Mouse (Mus musculus): Measurements from ENCODE around the gene Gm27029. TPM values are rescaled to one million over a fixed set of nuclear protein-coding genes. Genes with fewer than 3 reads are reported as not detected.
"Not testable (repeated sequence)": the region's sequence is repeated elsewhere in the genome, so short reads cannot be mapped to it uniquely, and the experiment has no call there.

The Gm27029 gene
- total RNA-seq, 2 experiments from 2014 or later: 5.5 to 7.6 TPM

- intact Hi-C loops (cut with DNase I): no loop called here
- no peak for DNase-seq (ENCODE audit: low spot score in 2 of 2)
Measured at GRCm38 (mm10) chr11:101460321-101460720, 35.7 kb upstream of the Gm27029 start.

- no peak for DNase-seq (ENCODE audit: low spot score in 2 of 2)
- intact Hi-C loops (cut with DNase I): no loop called here
Measured at GRCm38 (mm10) chr11:101459716-101460115, 35.1 kb upstream of the Gm27029 start.

DNA sequence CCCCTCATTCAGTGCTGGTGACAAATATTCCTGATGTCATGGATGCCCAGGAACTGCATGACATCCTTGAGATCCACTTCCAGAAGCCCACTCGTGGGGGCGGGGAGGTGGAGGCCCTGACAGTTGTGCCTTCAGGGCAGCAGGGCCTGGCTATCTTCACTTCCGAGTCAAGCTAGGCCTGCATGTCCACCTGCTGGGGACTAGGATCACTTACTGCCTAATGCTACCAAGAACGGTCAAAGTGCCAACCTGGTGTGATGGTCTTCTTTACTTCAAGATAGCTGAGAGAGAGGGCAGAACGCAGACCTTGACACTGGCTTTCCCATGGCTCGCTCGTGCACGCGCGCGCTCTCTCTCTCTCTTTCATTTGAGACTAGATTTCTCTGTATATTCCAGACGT, 33.6 kb upstream of the Gm27029 start:
- intact Hi-C loops (cut with DNase I): no loop called here
- no peak for DNase-seq (ENCODE audit: low spot score in 2 of 2)

- intact Hi-C loops (cut with DNase I): no loop called here
- no peak for DNase-seq (ENCODE audit: low spot score in 2 of 2)
Measured at GRCm38 (mm10) chr11:101457631-101458030, 33.0 kb upstream of the Gm27029 start.

DNA sequence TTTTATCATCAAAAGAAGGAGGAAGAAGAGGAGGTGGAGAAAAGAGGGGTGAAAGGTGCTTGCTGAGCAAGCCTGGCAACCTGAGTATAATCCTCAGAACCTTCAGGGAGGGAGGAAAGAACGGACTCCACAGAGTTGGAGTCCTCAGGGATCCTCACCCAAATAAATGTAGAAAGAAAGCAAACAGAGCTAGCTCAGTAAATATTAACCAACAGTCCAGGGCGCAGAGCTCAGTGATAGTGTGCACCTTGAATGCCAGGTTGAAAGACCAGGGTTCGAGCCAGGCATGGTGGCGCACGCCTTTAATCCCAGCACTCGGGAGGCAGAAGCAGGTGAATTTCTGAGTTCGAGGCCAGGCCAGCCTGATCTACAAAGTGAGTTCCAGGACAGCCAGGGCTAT, 31.0 kb upstream of the Gm27029 start:
- intact Hi-C loops (cut with DNase I): no loop called here
- no peak for DNase-seq (ENCODE audit: low spot score in 2 of 2)

DNA sequence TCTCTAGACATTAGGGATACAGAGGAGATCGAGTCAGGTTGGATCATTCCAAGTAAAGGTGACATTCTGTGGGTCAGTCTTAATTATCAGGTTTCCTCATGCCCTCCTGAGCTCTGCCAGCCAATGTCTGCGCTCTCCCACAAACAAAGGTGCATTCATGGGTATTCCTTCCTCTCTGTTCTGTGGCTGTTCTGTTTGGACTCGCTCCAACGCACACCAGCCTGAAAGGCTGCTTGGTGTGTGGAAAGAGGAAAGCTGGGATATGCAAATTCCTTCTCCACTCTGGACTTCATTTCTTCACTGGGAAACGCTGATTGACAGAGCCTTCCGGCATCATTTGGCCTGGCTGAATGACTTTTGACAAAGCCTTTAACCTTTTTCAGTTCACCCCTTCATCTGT, 30.1 kb upstream of the Gm27029 start:
- intact Hi-C loops (cut with DNase I): no loop called here
- DNase-seq (ENCODE audit: low spot score in 2 of 2): no peak

DNA sequence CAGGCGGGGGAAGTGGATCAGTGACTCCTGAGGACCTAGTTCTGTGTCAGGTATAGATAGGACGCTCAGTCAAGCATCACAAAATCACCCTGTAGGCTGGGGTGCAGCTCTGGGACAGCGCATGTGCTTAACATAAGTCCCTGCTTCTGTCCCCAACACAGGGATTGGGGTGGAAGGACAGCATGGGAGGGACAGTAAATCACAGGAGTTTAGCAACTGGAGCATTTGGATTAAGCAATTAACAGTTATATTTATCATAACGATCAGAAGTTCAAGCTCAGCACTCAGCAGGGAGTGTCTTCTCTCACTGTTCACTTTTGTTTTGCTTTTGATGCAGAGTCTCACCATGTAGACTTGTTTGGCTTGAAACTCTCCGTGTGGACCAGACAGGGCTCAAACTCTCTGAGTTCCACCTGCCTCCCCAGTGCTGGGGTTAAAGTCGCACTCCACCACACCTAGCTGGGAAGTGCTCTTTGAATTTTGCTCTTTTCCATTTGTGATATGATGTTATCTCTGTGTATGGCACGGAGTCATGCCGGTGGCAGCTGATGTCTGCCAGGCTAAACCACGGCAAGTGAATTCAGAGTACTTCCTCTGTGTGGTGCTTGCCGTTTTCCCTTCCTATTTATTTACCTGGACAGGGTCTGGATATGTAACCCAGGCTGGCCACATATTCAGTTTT, 27.6 kb upstream of the Gm27029 start:
- no peak for DNase-seq (ENCODE audit: low spot score in 2 of 2)
- intact Hi-C loops (cut with DNase I): no loop called here

GRCm38 (mm10) chr11:101451536-101451935, 26.9 kb upstream of the Gm27029 start:
- intact Hi-C loops (cut with DNase I): no loop called here
- no peak for DNase-seq (ENCODE audit: low spot score in 2 of 2)

DNA sequence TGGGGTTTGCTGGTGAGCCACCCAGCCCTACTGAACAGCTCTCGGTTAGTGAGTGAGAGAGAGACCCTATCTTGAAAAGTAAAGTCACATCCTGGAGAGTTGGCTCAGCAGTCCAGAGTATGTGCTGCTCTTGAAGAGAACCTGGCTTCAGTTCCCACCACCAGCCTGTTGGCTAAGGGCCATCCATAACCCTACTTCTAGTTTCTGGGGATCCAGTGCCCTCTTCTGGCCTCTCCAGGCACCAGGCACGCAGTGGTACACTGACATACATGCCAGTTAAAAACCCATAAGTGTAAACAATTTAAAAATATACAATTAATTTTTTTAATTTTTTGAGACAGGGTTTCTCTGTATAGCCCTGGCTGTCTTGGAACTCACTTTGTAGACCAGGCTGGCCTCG, 25.8 kb upstream of the Gm27029 start:
- intact Hi-C loops (cut with DNase I): no loop called here
- no peak for DNase-seq (ENCODE audit: low spot score in 2 of 2)

DNA sequence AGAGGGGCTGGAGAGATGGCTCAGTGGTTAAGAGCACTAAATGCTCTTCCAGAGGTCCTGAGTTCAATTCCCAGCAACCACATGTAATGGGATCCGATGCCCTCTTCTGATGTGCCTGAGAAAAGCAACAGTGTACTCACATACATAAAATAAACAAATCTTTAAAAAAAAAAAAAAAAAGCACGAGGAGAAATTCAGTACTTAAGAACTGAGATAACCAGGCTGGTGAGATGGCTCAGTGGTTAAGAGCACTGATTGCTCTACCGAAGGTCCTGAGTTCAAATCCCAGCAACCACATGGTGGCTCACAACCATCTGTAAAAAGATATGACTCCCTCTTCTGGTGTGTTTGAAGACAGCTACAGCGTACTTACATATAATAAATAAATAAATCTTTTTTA, 25.0 kb upstream of the Gm27029 start:
- DNase-seq (ENCODE audit: low spot score in 2 of 2); intact Hi-C loops (cut with DNase I): not testable (repeated sequence)

DNA sequence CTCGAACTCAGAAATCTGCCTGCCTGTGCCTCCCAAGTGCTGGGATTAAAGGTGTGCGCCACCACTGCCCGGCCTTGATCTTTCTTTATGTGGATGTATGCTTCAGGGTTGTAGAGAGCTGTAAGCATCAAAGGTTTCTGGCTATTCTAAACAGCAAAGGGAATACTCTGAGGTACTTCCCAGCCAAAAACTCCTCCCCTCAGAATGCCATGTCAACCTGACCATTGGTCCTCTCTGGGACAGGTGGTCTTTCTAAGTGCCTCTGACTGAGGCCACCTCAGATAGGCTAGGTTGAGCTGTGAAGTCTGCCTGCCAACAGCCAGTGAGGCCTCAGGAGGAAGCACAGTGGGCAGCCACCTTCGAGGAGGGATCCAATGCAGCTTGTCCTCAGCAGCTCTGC, 24.3 kb upstream of the Gm27029 start:
- intact Hi-C loops (cut with DNase I): no loop called here

GRCm38 (mm10) chr11:101448274-101448746, 23.7 kb upstream of the Gm27029 start, which contains the start of gene Ifi35:
Gene Ifi35 (plus strand): TSS chr11:101448407.
- no peak for DNase-seq (ENCODE audit: low spot score in 2 of 2)
- intact Hi-C loops (cut with DNase I): no loop called here

More for the DNA sequence above, 24.3 kb upstream of the Gm27029 start:
- DNase-seq (ENCODE audit: low spot score in 2 of 2): no peak

GRCm38 (mm10) chr11:101447786-101448185, 23.2 kb upstream of the Gm27029 start:
- DNase-seq (ENCODE audit: low spot score in 2 of 2): no peak
- intact Hi-C loops (cut with DNase I): no loop called here

- intact Hi-C loops (cut with DNase I); DNase-seq (ENCODE audit: low spot score in 2 of 2): not testable (repeated sequence)
Measured at GRCm38 (mm10) chr11:101446860-101447259, 22.3 kb upstream of the Gm27029 start.

DNA sequence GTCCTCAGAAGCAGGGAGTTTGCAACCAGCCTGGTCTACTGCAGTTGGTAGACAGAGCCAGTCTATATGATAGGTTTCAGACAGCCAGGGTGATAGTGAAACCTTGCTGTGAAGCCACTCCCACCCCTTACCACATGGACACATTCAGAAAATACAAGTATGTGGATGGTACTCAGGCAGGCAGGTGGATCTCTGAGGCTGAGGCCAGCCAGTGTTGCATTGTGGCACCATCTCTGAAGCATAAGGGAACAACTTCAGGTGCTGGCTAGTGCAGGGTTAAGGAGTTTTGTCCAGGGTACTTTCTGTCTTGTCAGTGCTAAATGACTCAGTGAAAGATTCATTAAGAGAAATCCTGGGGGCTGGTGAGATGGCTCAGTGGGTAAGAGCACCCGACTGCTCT, 21.7 kb upstream of the Gm27029 start:
- no peak for DNase-seq (ENCODE audit: low spot score in 2 of 2)
- intact Hi-C loops (cut with DNase I): no loop called here

DNA sequence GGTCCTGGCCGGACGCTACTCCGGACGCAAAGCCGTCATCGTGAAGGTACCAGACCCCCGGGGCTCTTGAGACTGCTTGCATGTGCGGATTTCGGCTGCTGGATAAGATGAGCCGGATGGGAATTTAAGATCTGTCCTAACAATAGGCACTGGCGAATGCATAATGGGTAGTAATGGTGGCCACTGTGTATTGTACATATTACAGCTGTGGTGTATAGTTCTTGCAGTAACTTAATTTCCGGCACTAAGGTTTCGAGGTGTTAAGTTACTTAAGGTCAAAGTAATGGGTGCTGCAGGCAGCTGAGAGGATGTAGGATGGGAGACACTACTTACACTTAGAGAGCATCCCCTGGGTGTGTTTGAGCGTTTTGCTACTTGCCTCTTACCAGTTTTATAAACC, 18.2 kb upstream of the Gm27029 start:
- no peak for DNase-seq (ENCODE audit: low spot score in 2 of 2)
- intact Hi-C loops (cut with DNase I): no loop called here

- intact Hi-C loops (cut with DNase I): no loop called here
- DNase-seq (ENCODE audit: low spot score in 2 of 2): peak; percentile 96
Measured at GRCm38 (mm10) chr11:101442127-101442693, 17.6 kb upstream of the Gm27029 start, which contains the start of gene Rpl27. Gene Rpl27 (plus strand): TSS chr11:101442298.

DNA sequence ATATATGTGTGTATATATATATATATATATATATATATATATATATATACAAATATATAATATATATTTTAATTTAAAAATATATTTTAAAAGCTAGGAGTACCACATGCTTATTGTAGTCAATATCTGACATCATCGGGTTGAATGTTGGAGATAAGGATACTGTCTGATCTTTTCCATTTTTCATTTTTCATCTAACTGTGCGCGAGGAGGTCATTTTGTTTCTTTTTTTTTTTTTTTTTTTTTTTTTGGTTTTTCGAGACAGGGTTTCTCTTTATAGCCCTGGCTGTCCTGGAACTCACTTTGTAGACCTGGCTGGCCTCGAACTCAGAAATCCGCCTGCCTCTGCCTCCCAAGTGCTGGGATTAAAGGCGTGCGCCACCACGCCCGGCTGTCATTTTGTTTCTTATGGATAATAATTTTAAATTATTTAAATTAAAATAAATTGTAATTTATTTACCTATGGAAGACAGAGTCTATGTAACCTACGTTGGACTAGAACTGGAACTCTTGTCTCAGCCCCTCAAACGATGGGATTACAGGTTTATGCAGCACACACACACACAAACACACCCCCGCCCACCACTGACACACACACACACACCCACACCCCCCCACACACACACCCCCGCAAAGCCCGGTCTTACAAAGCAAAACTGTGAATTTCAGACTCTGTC, 17.0 kb upstream of the Gm27029 start:
- intact Hi-C loops (cut with DNase I); DNase-seq (ENCODE audit: low spot score in 2 of 2): not testable (repeated sequence)

DNA sequence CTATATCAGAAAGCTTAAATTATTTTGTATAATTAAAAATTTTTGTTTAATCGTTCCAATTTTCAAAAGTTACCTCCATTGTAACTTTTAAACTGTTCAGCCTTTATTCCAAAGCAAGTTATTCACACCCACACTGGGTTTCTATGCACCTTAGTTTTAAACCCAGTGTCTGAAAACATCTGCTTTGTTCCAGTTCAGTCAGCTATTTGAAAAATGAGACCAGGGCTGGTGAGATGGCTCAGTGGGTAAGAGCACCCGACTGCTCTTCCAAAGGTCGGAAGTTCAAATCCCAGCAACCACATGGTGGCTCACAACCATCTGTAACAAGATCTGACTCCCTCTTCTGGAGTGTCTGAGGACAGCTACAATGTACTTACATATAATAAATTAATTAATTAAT, 13.4 kb upstream of the Gm27029 start:
- intact Hi-C loops (cut with DNase I); DNase-seq (ENCODE audit: low spot score in 2 of 2): not testable (repeated sequence)

DNA sequence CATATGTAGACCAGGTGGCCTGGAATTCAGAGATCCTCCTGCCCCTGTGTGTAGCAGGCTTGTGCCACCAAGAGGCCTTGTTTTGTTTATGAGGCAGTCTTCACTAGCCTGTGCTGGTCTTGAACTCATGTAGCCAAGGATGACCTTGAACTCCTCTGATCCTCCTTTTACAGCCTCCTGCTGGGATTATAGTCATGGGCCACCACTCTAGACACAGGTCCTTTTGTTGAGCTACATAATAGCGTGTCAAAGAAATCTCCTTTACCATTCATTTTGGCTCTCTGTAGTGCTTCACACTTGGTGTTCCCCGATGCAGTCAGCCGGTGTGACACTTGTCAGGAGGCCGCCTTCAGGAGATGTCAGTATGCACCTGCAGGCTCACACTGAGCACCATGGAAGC, 12.3 kb upstream of the Gm27029 start:
- intact Hi-C loops (cut with DNase I): no loop called here
- no peak for DNase-seq (ENCODE audit: low spot score in 2 of 2)

DNA sequence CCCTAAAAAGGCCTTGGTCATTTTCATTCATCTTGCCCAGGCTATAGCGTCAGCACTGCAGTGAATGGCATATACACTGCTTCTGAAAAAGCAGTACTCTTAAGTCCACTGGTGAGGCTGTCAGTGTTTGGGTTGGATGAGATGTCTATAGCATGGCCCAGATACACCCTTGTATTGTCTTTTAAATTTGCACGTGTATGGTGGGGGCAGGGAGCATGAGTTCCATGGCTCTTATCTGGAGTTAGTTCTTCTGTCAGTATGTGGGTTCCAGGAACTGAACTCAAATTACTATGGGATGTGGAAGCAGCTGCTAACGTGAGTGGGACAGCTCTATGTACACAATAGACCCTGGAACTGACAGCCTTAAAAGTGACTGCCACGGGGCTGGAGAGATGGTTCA, 11.2 kb upstream of the Gm27029 start:
- DNase-seq (ENCODE audit: low spot score in 2 of 2): no peak
- intact Hi-C loops (cut with DNase I): no loop called here

Measured in left cerebral cortex, postnatal 36 days (tissue).